Mouse (Mus musculus) lung, embryonic 14.5 days (tissue): ENCODE results near the gene Cfap157. TPM values are rescaled to one million over a fixed set of nuclear protein-coding genes. Genes with fewer than 3 reads are reported as not detected.
A peak's percentile ranks its signal among the peaks of the same experiment; 100 is the strongest.

Experiments used
- ATAC-seq: fragments of 200-750 bp; cut with Nextera tagmentation; 2 replicates; pipeline ENCODE4 v1.8.0; 2017; ENCODE audit warnings: mild to moderate bottlenecking, moderate TSS enrichment, moderate library complexity; ENCODE audit not compliant: insufficient read depth
- DNase-seq: peaks from one replicate; pipeline ENCODE4 v3.0.0-alpha.2; 2015
- H3K27ac ChIP-seq: fragments of 300-500 bp; sonication (generic); 2 replicates; pipeline ENCODE4 v1.5.1; 2014; ENCODE audit warnings: low read depth, mild to moderate bottlenecking, moderate library complexity
- H3K27me3 ChIP-seq: fragments of 300-500 bp; sonication (generic); 2 replicates; pipeline ENCODE4 v1.6.1; 2014; ENCODE audit warnings: low read length, control low read depth; ENCODE audit not compliant: insufficient read depth
- H3K36me3 ChIP-seq: fragments of 300-500 bp; sonication (generic); 2 replicates; pipeline ENCODE4 v1.6.1; 2014; ENCODE audit warnings: control low read depth; ENCODE audit not compliant: insufficient read depth
- H3K4me1 ChIP-seq: fragments of 300-500 bp; sonication (generic); 2 replicates; pipeline ENCODE4 v1.6.1; 2014; ENCODE audit warnings: antibody characterized with exemption, control low read depth; ENCODE audit not compliant: insufficient read depth
- H3K4me2 ChIP-seq: fragments of 300-500 bp; sonication (generic); 2 replicates; pipeline ENCODE4 v1.6.1; 2014; ENCODE audit warnings: mild to moderate bottlenecking
- H3K4me3 ChIP-seq: fragments of 300-500 bp; sonication (generic); 2 replicates; pipeline ENCODE4 v1.5.1; 2014; ENCODE audit warnings: low read depth, low read length
- H3K9ac ChIP-seq: fragments of 300-500 bp; sonication (generic); 2 replicates; pipeline ENCODE4 v1.6.1; 2014
- H3K9me3 ChIP-seq: fragments of 300-500 bp; sonication (generic); 2 replicates; pipeline ENCODE4 v1.6.1; 2016; ENCODE audit warnings: low read depth, low read length, control low read depth
- CTCF ChIP-seq: IDR thresholded peaks from 2 replicates; pipeline ENCODE4 v1.5.1; 2016; ENCODE audit warnings: antibody characterized with exemption, low read depth
- WGBS: fragments of 180-500 bp; shearing (Covaris S2); extraction: QIAGEN DNeasy Blood & Tissue Kit; methylation state at CpG from one replicate; pipeline ENCODE4 v1.1.7; 2014; 5-methylcytosine and 5-hydroxymethylcytosine counted together
- polyA plus RNA-seq: library from polyadenylated mRNA; unstranded; fragments of >200 nt; fragmentation: Nextera tagmentation; extraction: Ambion mirVana; gene quantifications from 2 replicates; pipeline ENCODE4 v1.2.1, GENCODE M21; 2014

The Cfap157 gene
- polyA plus RNA-seq, 1 experiment from 2014 or later = 0.33 TPM

DNA sequence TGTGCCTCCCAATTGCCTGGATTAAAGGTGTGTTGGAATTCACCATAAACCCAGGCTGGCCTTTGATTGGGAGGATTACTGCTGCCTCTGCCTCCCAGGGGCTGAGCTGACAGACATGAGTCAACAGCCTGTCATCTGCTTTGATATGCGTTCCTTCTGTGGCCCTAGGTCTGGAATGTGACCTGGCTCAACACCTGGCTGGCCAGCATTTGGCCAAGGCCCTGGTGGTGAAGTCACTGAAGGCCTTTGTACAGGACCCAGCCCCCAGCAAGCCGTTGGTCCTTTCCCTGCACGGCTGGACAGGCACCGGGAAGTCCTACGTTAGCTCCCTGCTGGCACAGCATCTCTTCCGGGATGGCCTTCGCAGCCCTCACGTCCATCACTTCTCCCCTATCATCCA lies 25.7 kb downstream of the Cfap157 start:
- no peak overlapping the region for H3K9ac ChIP-seq
- WGBS = 59% methylated on average over 8 of the region's 8 CpGs
- peaks cover 44% of the 10 kb centered on the region for H3K36me3 ChIP-seq
- H3K4me3 ChIP-seq = no peak overlapping the region
- no peak for ATAC-seq
- H3K27me3 ChIP-seq = no peaks in the 10 kb centered on the region
- H3K4me1 ChIP-seq = no peaks in the 10 kb centered on the region
- no peaks in the 10 kb centered on the region for H3K9me3 ChIP-seq
- DNase-seq = no peak
- H3K4me2 ChIP-seq = no peak overlapping the region
- TF ChIP-seq CTCF = no peak
- H3K27ac ChIP-seq = no peak overlapping the region

DNA sequence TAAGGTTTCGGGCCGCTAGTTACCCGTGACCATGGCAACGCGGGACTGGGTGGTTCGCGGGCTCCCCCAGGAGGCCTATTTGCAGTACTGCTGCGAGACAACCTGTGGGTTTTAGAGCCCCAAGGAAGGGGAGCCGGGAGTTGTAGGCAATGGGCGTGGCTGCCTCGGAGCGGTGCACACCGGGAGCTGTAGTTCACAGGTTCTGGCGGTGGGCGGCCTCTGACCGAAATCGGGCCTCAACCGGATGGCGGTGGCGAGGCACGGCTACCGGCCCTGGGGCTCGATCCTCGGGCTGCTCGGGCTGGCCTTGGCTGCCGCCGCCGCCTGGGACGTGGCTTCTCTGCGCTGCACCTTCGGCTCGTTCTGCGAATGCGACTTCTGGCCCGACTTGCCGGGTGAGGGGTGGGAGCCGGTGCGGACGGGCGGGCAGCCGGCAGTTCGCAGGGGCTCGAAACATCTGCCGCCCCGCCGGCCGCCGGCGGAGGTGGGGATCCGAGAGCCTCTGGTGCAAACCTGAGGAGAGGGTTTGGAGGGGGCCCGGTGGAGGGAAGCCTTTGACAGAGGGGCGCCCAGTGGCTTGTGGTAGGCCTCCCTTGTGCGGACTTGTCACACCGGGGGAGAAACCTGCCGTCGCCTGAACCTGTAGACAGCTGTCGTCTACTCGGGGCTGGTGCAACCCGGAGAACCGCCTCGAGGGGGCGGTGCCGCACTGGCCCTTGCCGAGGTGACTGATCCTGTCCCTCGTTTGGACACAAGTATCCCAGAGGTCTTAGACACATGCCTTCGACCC lies 27.0 kb downstream of the Cfap157 start, which contains the start of gene Tor2a:
Gene Tor2a (plus strand): TSS at position 179 of the 790 bp plus-strand sequence.
- Histone ChIP-seq H3K36me3 (peaks cover 45% of the 10 kb centered on the region), H3K4me2 (peak within 1 kb of the TSS; percentile 69), H3K4me1 (no peaks in the 10 kb centered on the region), H3K27ac (peak within 1 kb of the TSS; percentile 85), H3K9me3 (no peaks in the 10 kb centered on the region), H3K27me3 (no peaks in the 10 kb centered on the region), H3K9ac (peak within 1 kb of the TSS; percentile 79), H3K4me3 (peak within 1 kb of the TSS; percentile 70)
- WGBS = under 1% methylated on average over 66 of the region's 66 CpGs
- peak; percentile 96 for ATAC-seq
- TF ChIP-seq CTCF = peak; percentile 95
- peak; percentile 99 for DNase-seq

DNA sequence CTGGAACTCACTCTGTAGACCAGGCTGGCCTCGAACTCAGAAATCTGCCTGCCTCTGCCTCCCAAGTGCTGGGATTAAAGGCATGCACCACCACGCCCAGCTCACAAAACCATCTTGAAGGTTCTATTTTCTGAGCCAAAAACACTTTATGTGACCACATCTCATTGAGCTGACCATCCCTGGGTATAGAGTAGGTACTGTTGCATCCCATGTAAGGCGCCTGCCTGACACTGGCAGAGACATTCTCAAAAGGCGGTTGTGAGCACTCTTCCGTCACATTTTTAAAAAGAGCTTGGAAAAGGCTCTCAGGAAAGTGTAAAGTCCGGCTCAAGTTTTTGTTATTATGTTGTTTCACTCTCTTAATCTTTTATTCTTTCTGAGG lies 27.6 kb downstream of the Cfap157 start:
- peaks cover 43% of the 10 kb centered on the region for H3K36me3 ChIP-seq
- whole genome bisulfite sequencing = 34% methylated on average over 6 of the region's 6 CpGs
- no peak overlapping the region for H3K27ac ChIP-seq
- TF ChIP-seq CTCF = no peak
- no peaks in the 10 kb centered on the region for H3K9me3 ChIP-seq
- no peaks in the 10 kb centered on the region for H3K4me1 ChIP-seq
- no peak overlapping the region; the same call in 1 of the 2 replicates for H3K4me2 ChIP-seq
- ATAC-seq (peak; percentile 17; the same call in 1 of the 2 replicates), DNase-seq (no peak)
- H3K4me3 ChIP-seq = peak overlapping the region; percentile 70
- H3K27me3 ChIP-seq = no peaks in the 10 kb centered on the region
- H3K9ac ChIP-seq = no peak overlapping the region

DNA sequence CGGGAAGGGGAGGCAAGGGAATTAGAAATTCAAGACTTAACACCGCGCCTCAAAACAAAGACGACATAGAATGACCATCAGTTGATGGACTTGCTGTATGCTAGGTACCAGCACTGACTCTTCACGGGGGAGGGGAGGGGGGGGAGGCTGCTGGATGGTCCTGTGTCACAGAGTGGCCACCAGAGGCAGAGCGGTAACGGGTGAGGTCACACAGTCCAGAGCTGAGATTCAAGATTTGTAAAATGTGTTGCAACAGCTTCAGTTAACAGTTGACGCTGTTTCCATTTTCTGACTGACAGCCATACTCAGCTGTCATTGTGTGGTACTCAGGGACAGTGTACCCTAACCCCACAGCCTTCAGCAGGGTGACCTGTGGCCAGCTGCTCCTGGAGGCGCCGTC lies 32.0 kb downstream of the Cfap157 start:
- no peak overlapping the region for H3K9ac ChIP-seq
- no peak for ATAC-seq
- H3K4me1 ChIP-seq = no peaks in the 10 kb centered on the region
- peak; percentile 40 for TF ChIP-seq CTCF
- no peak overlapping the region for H3K4me3 ChIP-seq
- 66% methylated on average over 10 of the region's 10 CpGs for WGBS
- no peak overlapping the region for H3K27ac ChIP-seq
- DNase-seq = no peak
- H3K9me3 ChIP-seq = no peaks in the 10 kb centered on the region
- peaks cover 56% of the 10 kb centered on the region; the same call in 1 of the 2 replicates for H3K36me3 ChIP-seq
- peak overlapping the region; percentile 60; the same call in 1 of the 2 replicates for H3K4me2 ChIP-seq
- H3K27me3 ChIP-seq = no peaks in the 10 kb centered on the region

DNA sequence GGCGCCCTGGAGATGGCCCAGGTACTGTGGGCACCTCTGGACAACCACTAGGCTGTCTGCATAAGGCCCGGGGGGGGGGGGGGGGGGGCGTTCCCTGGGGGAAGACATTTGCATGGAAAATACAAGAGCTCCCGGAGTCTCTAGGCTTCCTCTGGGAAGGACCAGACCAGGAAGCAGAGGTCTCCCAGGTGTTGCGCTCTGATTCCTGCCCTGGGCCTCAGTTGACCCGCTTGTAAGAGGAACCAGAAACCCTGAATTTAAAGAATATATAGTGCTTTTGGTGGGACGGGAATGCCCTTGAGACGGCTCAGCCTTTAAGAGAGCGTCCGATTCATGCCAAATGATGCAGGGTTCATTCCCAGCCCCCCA lies 32.6 kb downstream of the Cfap157 start:
- Histone ChIP-seq H3K4me3 (peak overlapping the region; percentile 34), H3K4me1 (no peaks in the 10 kb centered on the region), H3K27ac (no peak overlapping the region), H3K36me3 (peaks cover 62% of the 10 kb centered on the region; the same call in 1 of the 2 replicates), H3K4me2 (peak overlapping the region; percentile 60), H3K9me3 (no peaks in the 10 kb centered on the region), H3K27me3 (no peaks in the 10 kb centered on the region), H3K9ac (peak overlapping the region; percentile 44; the same call in 1 of the 2 replicates)
- ATAC-seq (no peak), DNase-seq (no peak)
- no peak for TF ChIP-seq CTCF
- 36% methylated on average over 9 of the region's 10 CpGs for WGBS

DNA sequence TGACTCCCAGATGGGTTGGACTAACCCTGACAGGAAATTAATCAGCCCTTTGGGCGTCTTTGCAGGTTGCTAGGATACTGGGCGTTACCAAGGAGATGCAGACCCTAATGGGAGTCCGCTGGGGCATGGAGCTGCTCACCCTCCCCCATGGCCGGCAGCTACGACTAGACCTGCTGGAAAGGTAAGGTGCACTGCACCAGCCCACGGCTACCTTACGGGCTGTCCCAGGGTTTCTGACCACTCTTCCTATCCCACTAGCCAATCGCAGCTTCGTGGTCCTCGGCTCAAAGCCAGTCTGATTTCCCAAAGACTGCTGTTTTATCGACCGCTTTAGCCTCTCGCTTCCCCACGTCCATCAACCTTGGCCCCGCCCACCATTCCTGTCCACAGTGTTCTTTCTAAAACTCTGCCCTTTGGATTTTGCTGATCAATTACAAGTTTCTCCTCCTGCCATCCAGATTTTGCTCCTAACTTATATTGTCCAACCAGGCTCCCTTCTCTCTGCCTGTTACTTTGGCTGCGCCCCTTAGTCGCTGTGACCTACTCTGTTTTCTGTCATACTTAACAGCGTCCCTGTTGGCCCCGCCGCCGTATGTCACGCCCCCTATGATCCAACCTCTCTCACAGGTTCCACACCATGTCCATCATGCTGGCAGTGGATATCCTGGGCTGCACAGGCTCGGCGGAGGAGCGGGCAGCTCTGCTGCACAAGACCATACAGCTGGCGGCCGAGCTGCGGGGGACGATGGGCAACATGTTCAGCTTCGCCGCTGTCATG lies 33.2 kb downstream of the Cfap157 start:
- Histone ChIP-seq H3K4me1 (no peaks in the 10 kb centered on the region), H3K36me3 (peaks cover 67% of the 10 kb centered on the region; the same call in 1 of the 2 replicates), H3K4me3 (peak overlapping the region; percentile 34), H3K9ac (peak overlapping the region; percentile 44), H3K4me2 (peak overlapping the region; percentile 60), H3K27ac (no peak overlapping the region), H3K27me3 (no peaks in the 10 kb centered on the region), H3K9me3 (no peaks in the 10 kb centered on the region)
- ATAC-seq (peak; percentile 91), DNase-seq (peak; percentile 75)
- 15% methylated on average over 31 of the region's 31 CpGs for WGBS
- no peak for TF ChIP-seq CTCF

DNA sequence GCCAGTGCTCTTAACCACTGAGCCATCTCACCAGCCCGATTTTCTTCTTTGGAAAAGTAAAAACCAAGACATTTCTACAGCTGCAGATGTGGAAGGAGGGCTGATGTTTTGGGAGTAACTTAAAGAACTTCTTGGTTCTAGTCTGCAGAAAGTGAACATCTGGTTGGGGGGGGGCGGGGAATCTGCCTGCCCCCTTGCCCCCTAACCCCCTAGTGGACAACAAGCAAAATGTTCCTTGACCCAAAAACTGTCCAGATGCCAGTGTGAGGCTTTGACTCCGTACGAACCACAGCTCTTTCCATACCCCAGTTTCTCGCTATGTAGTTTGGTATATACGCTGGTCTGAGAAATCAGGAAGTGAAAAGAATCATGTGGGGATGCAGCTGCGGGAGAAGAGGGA lies 34.0 kb downstream of the Cfap157 start:
- WGBS = 66% methylated on average over 7 of the region's 7 CpGs
- Histone ChIP-seq H3K4me2 (no peak overlapping the region), H3K36me3 (peaks cover 75% of the 10 kb centered on the region; the same call in 1 of the 2 replicates), H3K27ac (no peak overlapping the region), H3K9me3 (no peaks in the 10 kb centered on the region), H3K4me1 (no peaks in the 10 kb centered on the region), H3K4me3 (no peak overlapping the region), H3K9ac (no peak overlapping the region), H3K27me3 (no peaks in the 10 kb centered on the region)
- DNase-seq (no peak), ATAC-seq (no peak)
- TF ChIP-seq CTCF = peak; percentile 26; the same call in 1 of the 2 replicates
